Mouse (Mus musculus) testis, adult 2 months (tissue): ENCODE measurements around the gene Klhl8.

ENCODE experiments used
- CTCF ChIP-seq: fragments of 200-500 bp; IDR thresholded peaks from 2 replicates; pipeline ENCODE4 v1.5.1; 2012; ENCODE audit warnings: low read depth, mild to moderate bottlenecking, inconsistent platforms, low read length, moderate library complexity; ENCODE audit not compliant: control insufficient read depth, insufficient read depth, insufficient replicate concordance
- POLR2A ChIP-seq: fragments of 200-500 bp; IDR thresholded peaks from 2 replicates; pipeline ENCODE4 v1.6.1; 2012; ENCODE audit warnings: low read depth, mild to moderate bottlenecking, inconsistent platforms, low read length, moderate library complexity; ENCODE audit not compliant: control insufficient read depth

DNA sequence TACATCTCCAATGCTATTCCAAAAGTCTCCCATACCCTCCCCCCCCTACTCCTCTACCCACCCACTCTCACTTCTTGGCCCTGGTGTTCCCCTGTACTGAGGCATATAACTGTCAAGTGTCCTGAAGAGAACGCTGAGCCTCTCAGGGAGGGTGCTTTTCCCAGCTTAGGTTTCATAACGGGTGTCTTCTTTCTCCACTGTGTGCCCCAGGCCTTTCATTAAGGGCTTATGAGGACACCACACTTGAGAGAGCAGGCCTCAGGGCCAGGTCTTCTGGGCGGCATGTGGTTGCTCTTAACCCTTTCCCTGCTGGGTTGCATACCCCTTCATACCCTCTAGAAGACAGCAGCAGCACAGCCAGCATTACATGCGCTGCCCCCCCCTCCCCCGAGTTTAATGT lies 64.5 kb downstream of the Klhl8 start:
- no peak for TF ChIP-seq CTCF
- TF ChIP-seq POLR2A: no peak
